Mouse (Mus musculus): ENCODE measurements around the gene Tubb2b.
A peak's percentile ranks its signal among the peaks of the same experiment; 100 is the strongest.

Tubb2b gene

GRCm38 (mm10) chr13:34136605-34137004 is 6.3 kb upstream of the Tubb2b start:
- DNase-seq (ENCODE audit: low spot score in 2 of 2), result no peak

GRCm38 (mm10) chr13:34134276-34134675 is 4.0 kb upstream of the Tubb2b start:
- no peak for DNase-seq (ENCODE audit: low spot score in 2 of 2)

- DNase-seq (ENCODE audit: low spot score in 2 of 2), result no peak
Observed at GRCm38 (mm10) chr13:34133326-34134071, 3.2 kb upstream of the Tubb2b start.

- DNase-seq (ENCODE audit: low spot score in 2 of 2), result no peak
Observed at GRCm38 (mm10) chr13:34132875-34133274, 2.6 kb upstream of the Tubb2b start.

GRCm38 (mm10) chr13:34132299-34132698 is 2.0 kb upstream of the Tubb2b start:
- DNase-seq (ENCODE audit: low spot score in 2 of 2), result no peak

GRCm38 (mm10) chr13:34131708-34132060 is 1.4 kb upstream of the Tubb2b start:
- DNase-seq (ENCODE audit: low spot score in 2 of 2), result no peak

GRCm38 (mm10) chr13:34131011-34131707 is 893 bp upstream of the Tubb2b start:
- DNase-seq (ENCODE audit: low spot score in 2 of 2), result peak in 1 of 2 experiments; percentile 30

GRCm38 (mm10) chr13:34129485-34130225 is 611 bp downstream of the Tubb2b start:
- peak in 1 of 2 experiments; percentile 37 for DNase-seq (ENCODE audit: low spot score in 2 of 2)

GRCm38 (mm10) chr13:34128276-34129114 is 1.8 kb downstream of the Tubb2b start:
- DNase-seq (ENCODE audit: low spot score in 2 of 2), result no peak

- DNase-seq (ENCODE audit: low spot score in 2 of 2), result peak in 1 of 2 experiments; percentile 54
Observed at GRCm38 (mm10) chr13:34125711-34126110, 4.6 kb downstream of the Tubb2b start.

- DNase-seq (ENCODE audit: low spot score in 2 of 2), result no peak
Observed at GRCm38 (mm10) chr13:34120536-34120935, 9.7 kb downstream of the Tubb2b start.

- DNase-seq (ENCODE audit: low spot score in 2 of 2), result no peak
Observed at GRCm38 (mm10) chr13:34119406-34119805, 10.9 kb downstream of the Tubb2b start.

GRCm38 (mm10) chr13:34118816-34119215 is 11.4 kb downstream of the Tubb2b start:
- no peak for DNase-seq (ENCODE audit: low spot score in 2 of 2)

- no peak for DNase-seq (ENCODE audit: low spot score in 2 of 2)
Observed at GRCm38 (mm10) chr13:34116508-34116907, 13.8 kb downstream of the Tubb2b start.

- DNase-seq (ENCODE audit: low spot score in 2 of 2), result no peak
Observed at GRCm38 (mm10) chr13:34114654-34115053, 15.6 kb downstream of the Tubb2b start.

GRCm38 (mm10) chr13:34113086-34113485 is 17.2 kb downstream of the Tubb2b start:
- peak in 1 of 2 experiments; percentile 39 for DNase-seq (ENCODE audit: low spot score in 2 of 2)

GRCm38 (mm10) chr13:34112369-34113081 is 17.7 kb downstream of the Tubb2b start:
- peak in 1 of 2 experiments; percentile 58 for DNase-seq (ENCODE audit: low spot score in 2 of 2)

- DNase-seq (ENCODE audit: low spot score in 2 of 2), result no peak
Observed at GRCm38 (mm10) chr13:34111878-34112277, 18.4 kb downstream of the Tubb2b start.

- peak in 1 of 2 experiments; percentile 29 for DNase-seq (ENCODE audit: low spot score in 2 of 2)
Observed at GRCm38 (mm10) chr13:34111019-34111418, 19.2 kb downstream of the Tubb2b start.

- no peak for DNase-seq (ENCODE audit: low spot score in 2 of 2)
Observed at GRCm38 (mm10) chr13:34109677-34110058, 20.6 kb downstream of the Tubb2b start.

Data from heart, adult 9 months (tissue).